Mouse (Mus musculus) forebrain, embryonic 14.5 days (tissue): ENCODE data around the gene Defa36. TPM values are rescaled to one million over a fixed set of nuclear protein-coding genes. Genes with fewer than 3 reads are reported as not detected.
"Not testable (repeated sequence)": the region's sequence is repeated elsewhere in the genome, so short reads cannot be mapped to it uniquely, and the experiment has no call there.

Experiments
- ATAC-seq: fragments of 200-750 bp; cut with Nextera tagmentation; 2 replicates; pipeline ENCODE4 v1.8.0; 2017; ENCODE audit warnings: mild to moderate bottlenecking, moderate library complexity
- DNase-seq: peaks from one replicate; pipeline ENCODE4 v3.0.0-alpha.2; 2015; ENCODE audit warnings: low spot score
- H3K27ac ChIP-seq: fragments of 300-500 bp; sonication (generic); 2 replicates; pipeline ENCODE4 v1.5.1; 2014; ENCODE audit warnings: low read depth, mild to moderate bottlenecking, control low read depth, low read length, moderate library complexity
- H3K27me3 ChIP-seq: fragments of 300-500 bp; sonication (generic); replicated peaks from 2 replicates; pipeline ENCODE4 v1.6.1; 2014; ENCODE audit warnings: low read length, control low read depth, mixed read lengths; ENCODE audit not compliant: control insufficient read depth, insufficient read depth
- H3K36me3 ChIP-seq: fragments of 300-500 bp; sonication (generic); 2 replicates; pipeline ENCODE4 v1.6.1; 2014; ENCODE audit warnings: low read length, control low read depth; ENCODE audit not compliant: control insufficient read depth, insufficient read depth
- H3K4me1 ChIP-seq: fragments of 300-500 bp; sonication (generic); 2 replicates; pipeline ENCODE4 v1.6.1; 2014; ENCODE audit warnings: antibody characterized with exemption, low read length, control low read depth; ENCODE audit not compliant: control insufficient read depth, insufficient read depth
- H3K4me2 ChIP-seq: fragments of 300-500 bp; sonication (generic); 2 replicates; pipeline ENCODE4 v1.6.1; 2014; ENCODE audit warnings: mild to moderate bottlenecking, control low read depth, low read length
- H3K4me3 ChIP-seq: fragments of 300-500 bp; sonication (generic); 2 replicates; pipeline ENCODE4 v1.5.1; 2014; ENCODE audit warnings: low read depth, low read length, control low read depth
- H3K9ac ChIP-seq: fragments of 300-500 bp; sonication (generic); 2 replicates; pipeline ENCODE4 v1.6.1; 2014; ENCODE audit warnings: mild to moderate bottlenecking, low read length, control low read depth, moderate library complexity
- H3K9me3 ChIP-seq: fragments of 300-500 bp; sonication (generic); replicated peaks from 2 replicates; pipeline ENCODE4 v1.6.1; 2016; ENCODE audit warnings: low read length, control low read depth, mixed read lengths; ENCODE audit not compliant: control insufficient read depth
- WGBS: fragments of 180-500 bp; shearing (Covaris S2); extraction: QIAGEN DNeasy Blood & Tissue Kit; methylation state at CpG from one replicate; pipeline ENCODE4 v1.1.7; 2014; 5-methylcytosine and 5-hydroxymethylcytosine counted together
- polyA plus RNA-seq: library from polyadenylated mRNA; unstranded; fragments of >200 nt; fragmentation: Nextera tagmentation; extraction: Ambion mirVana; gene quantifications from 2 replicates; pipeline ENCODE4 v1.2.1, GENCODE M21; 2014

Defa36 gene
- polyA plus RNA-seq = not detected in 2 replicates

DNA sequence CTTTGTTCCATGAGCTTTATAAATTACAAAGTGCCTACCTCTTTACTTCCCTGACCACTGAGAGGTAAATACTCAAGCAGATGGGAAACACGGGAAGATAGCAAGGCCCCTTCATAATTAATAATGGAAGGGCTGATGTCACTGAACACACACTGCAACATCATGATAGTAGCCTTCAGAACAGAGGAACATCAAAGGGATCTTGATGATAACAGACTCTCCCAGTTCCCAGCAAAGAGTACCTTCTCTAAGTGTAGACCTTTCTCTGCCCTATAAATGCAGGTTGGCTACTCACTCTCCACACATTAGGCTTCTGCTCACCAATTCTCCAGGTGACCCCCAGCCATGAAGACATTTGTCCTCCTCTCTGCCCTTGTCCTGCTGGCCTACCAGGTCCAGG is at the start of gene Defa36:
Gene Defa36, plus strand, starts transcription at position 301 of the 400 bp plus-strand sequence.
- H3K9me3 ChIP-seq, H3K36me3 ChIP-seq: not testable (repeated sequence)
- no CpG with 5 or more reads among the region's 1 CpGs for WGBS

GRCm38 (mm10) chr8:21378215-21378614 is 49.0 kb upstream of the Defa36 start, which contains the start of gene Defa2:
TSS of gene Defa2 (plus strand) at chr8:21378515.
- not testable (repeated sequence) for H3K27me3 ChIP-seq, ATAC-seq, H3K36me3 ChIP-seq, H3K4me2 ChIP-seq, H3K27ac ChIP-seq, H3K4me3 ChIP-seq, DNase-seq, H3K9me3 ChIP-seq, H3K9ac ChIP-seq, H3K4me1 ChIP-seq
- WGBS = no CpG with 5 or more reads among the region's 2 CpGs

More for the DNA sequence above, at the start of gene Defa36:
- not testable (repeated sequence) for H3K27me3 ChIP-seq, ATAC-seq, H3K27ac ChIP-seq, H3K4me2 ChIP-seq, H3K4me1 ChIP-seq, H3K9ac ChIP-seq, H3K4me3 ChIP-seq, DNase-seq

- not testable (repeated sequence) for ATAC-seq, H3K27me3 ChIP-seq, H3K9me3 ChIP-seq, H3K4me1 ChIP-seq, H3K36me3 ChIP-seq, H3K4me3 ChIP-seq, H3K9ac ChIP-seq, DNase-seq, H3K4me2 ChIP-seq, H3K27ac ChIP-seq
- no CpG with 5 or more reads among the region's 2 CpGs for WGBS
Observed at GRCm38 (mm10) chr8:21391511-21391910, 35.7 kb upstream of the Defa36 start, which contains the start of gene Defa33. TSS of gene Defa33 (plus strand) at chr8:21391811.

GRCm38 (mm10) chr8:21456460-21456859 is 29.2 kb downstream of the Defa36 start, which contains the start of gene Gm7849:
TSS of gene Gm7849 (minus strand) at chr8:21456560.
- not testable (repeated sequence) for DNase-seq, H3K9ac ChIP-seq, H3K27me3 ChIP-seq, H3K4me2 ChIP-seq, H3K4me3 ChIP-seq, H3K9me3 ChIP-seq, H3K36me3 ChIP-seq, ATAC-seq, H3K4me1 ChIP-seq, H3K27ac ChIP-seq
- WGBS = no CpG with 5 or more reads among the region's 1 CpGs

Other genes starting within 250 kb of the Defa36 start
- not detected in 2 replicates for gene Defa31, start 235.8 kb upstream of the Defa36 start, polyA plus RNA-seq
- not detected in 2 replicates for gene Gm15293, start 225.8 kb upstream of the Defa36 start, polyA plus RNA-seq
- not detected in 2 replicates for gene Gm15292, start 177.7 kb upstream of the Defa36 start, polyA plus RNA-seq
- gene Defa27, start 111.9 kb upstream of the Defa36 start, polyA plus RNA-seq = not detected in 2 replicates
- gene Defa29, start 100.4 kb upstream of the Defa36 start, polyA plus RNA-seq = not detected in 2 replicates
- not detected in 2 replicates for gene Defa2, start 48.9 kb upstream of the Defa36 start, polyA plus RNA-seq
- not detected in 2 replicates for gene Defa33, start 35.6 kb upstream of the Defa36 start, polyA plus RNA-seq
- gene Gm7849, start 29.1 kb downstream of the Defa36 start, polyA plus RNA-seq = not detected in 2 replicates
- gene Defa20, start 81.8 kb downstream of the Defa36 start, polyA plus RNA-seq = not detected in 2 replicates
- not detected in 2 replicates for gene Defa32, start 101.6 kb downstream of the Defa36 start, polyA plus RNA-seq
- not detected in 2 replicates for gene Defa37, start 138.0 kb downstream of the Defa36 start, polyA plus RNA-seq
- gene Defa28, start 155.6 kb downstream of the Defa36 start, polyA plus RNA-seq = not detected in 2 replicates
- not detected in 2 replicates for gene Gm7861, start 167.1 kb downstream of the Defa36 start, polyA plus RNA-seq
- not detected in 2 replicates for gene Defa26, start 190.8 kb downstream of the Defa36 start, polyA plus RNA-seq
- gene Defa17, start 228.4 kb downstream of the Defa36 start, polyA plus RNA-seq = not detected in 2 replicates
- gene Defa34, start 238.4 kb downstream of the Defa36 start, polyA plus RNA-seq = not detected in 2 replicates